Mouse (Mus musculus) erythroblast, embryonic 14.5 days (primary cell): ENCODE data around the gene Ptprn2.

Experiments
- GATA1 ChIP-seq: IDR thresholded peaks from 2 replicates; pipeline ENCODE4 v1.6.1; 2012; ENCODE audit warnings: low read length, inconsistent platforms, mixed read lengths
- TAL1 ChIP-seq: IDR thresholded peaks from 3 replicates; pipeline ENCODE4 v1.6.1; 2012; ENCODE audit warnings: low read length, inconsistent platforms, mixed read lengths

GRCm38 (mm10) chr12:117025676-117026075 is 540.2 kb downstream of the Ptprn2 start:
- TF ChIP-seq GATA1, result no peak
- no peak for TF ChIP-seq TAL1
